In the genomic region with DNA sequence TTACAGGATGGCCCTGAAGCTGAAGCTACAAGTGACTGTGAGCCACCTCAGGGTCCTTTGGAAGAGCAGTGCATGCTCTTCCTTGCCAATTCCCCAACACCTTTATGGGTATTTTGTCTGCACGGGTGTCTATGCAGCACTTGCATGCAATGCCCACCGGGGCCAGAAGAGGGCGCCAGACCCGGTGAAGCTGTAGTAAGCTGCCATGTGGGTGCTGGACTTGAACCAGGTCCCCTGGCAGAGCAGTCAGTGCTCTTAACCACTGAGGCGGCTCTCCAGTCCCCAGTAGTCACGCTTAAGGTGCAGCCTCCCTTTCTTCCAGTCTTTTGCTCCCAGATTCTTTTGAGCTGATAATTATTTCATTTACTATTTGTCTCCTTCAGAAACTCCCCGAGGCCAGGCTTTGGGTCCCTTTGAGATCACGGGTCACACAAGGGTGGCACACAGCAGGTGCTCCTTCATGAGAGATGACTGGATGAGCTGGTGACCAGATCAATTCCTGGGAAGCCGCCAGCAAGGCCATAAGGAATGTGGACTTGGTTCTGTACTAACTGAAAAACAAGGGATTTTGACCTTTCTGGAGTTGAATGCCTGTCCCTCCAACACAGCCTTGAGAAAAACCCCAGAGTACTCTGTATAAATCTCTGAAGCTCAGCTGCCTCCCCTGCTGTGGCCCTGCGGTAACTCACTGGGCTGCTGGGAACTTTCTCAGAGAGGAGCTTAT, we compare ENCODE assay signal across 1 mouse cellular context.
A peak's percentile ranks its signal among the peaks of the same experiment; 100 is the strongest.
TF ChIP-seq lines count a peak whose summit lies in the region.

No protein-coding gene starts in this region.

TF ChIP-seq in MEL, 35 proteins besides CTCF, POLR2A, EP300 and RAD21:
- TF ChIP-seq MAZ (IDR thresholded peaks at IDR 0.05; ENCODE audit: low read depth, low read length): no peak
- peak; percentile 22; the same call in 1 of the 2 replicates for TF ChIP-seq ZC3H11A (IDR thresholded peaks at IDR 0.05; ENCODE audit: low read depth, low read length)
- TF ChIP-seq ZMIZ1 (IDR thresholded peaks at IDR 0.05; ENCODE audit: low read depth, low read length): no peak
- TF ChIP-seq MEF2A (IDR thresholded peaks at IDR 0.05; ENCODE audit: extremely low read depth, insufficient replicate concordance, low read depth, low read length, poor library complexity, severe bottlenecking): 0 out of 2 replicates have a peak, but pooled peaks have one; percentile 15
- TF ChIP-seq SMC3 (IDR thresholded peaks at IDR 0.05; ENCODE audit: low read depth, low read length): peak; percentile 48
